Mouse (Mus musculus): ENCODE measurements around the gene Pphln1. TPM values are rescaled to one million over a fixed set of nuclear protein-coding genes. Genes with fewer than 3 reads are reported as not detected.

Pphln1 gene
- polyA plus RNA-seq, 1 experiment from 2014 or later = 58.7 TPM

DNA sequence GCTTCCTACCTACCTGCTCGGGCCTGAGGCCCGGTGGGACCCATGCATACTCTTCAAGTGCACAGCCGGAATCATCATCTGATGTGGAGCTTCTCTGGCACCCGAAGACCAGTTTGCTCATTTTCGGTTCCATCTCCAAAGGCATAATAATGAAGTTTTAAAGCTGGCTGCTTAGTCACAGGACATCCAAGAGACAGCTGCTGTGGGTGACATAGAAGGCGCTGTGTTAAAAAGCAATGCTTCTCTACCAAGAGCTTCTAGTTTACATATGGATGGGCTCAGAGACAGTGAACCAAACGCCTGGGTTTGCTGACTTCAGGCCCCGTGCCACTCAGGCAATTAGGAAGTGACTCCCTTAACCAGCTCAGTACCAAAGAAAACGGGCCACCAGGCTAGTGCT, 114.3 kb downstream of the Pphln1 start:
- Histone ChIP-seq H3K9ac (replicated peaks) (no peak overlapping the region), H3K4me1 (replicated peaks) (peaks cover 19% of the 10 kb centered on the region), H3K27ac (no peak overlapping the region), H3K27me3 (peaks cover 22% of the 10 kb centered on the region), H3K9me3 (no peaks in the 10 kb centered on the region), H3K4me3 (replicated peaks) (no peak overlapping the region), H3K4me2 (replicated peaks) (no peak overlapping the region), H3K36me3 (0 out of 2 replicates have a peak, but pooled peaks cover 6% of the 10 kb centered on the region)
- ATAC-seq = no peak
- 38% methylated on average over 9 of the region's 9 CpGs for WGBS

GRCm38 (mm10) chr15:93513939-93514341, 115.8 kb downstream of the Pphln1 start:
- no peak for ATAC-seq
- no peak overlapping the region for H3K4me3 ChIP-seq (replicated peaks)
- 4% methylated on average over 10 of the region's 10 CpGs for WGBS
- H3K27me3 ChIP-seq = peaks cover 34% of the 10 kb centered on the region
- peaks cover 30% of the 10 kb centered on the region for H3K4me1 ChIP-seq (replicated peaks)
- no peaks in the 10 kb centered on the region for H3K9me3 ChIP-seq
- H3K4me2 ChIP-seq (replicated peaks) = no peak overlapping the region
- no peak overlapping the region for H3K9ac ChIP-seq (replicated peaks)
- H3K27ac ChIP-seq = no peak overlapping the region
- no peaks in the 10 kb centered on the region for H3K36me3 ChIP-seq

DNA sequence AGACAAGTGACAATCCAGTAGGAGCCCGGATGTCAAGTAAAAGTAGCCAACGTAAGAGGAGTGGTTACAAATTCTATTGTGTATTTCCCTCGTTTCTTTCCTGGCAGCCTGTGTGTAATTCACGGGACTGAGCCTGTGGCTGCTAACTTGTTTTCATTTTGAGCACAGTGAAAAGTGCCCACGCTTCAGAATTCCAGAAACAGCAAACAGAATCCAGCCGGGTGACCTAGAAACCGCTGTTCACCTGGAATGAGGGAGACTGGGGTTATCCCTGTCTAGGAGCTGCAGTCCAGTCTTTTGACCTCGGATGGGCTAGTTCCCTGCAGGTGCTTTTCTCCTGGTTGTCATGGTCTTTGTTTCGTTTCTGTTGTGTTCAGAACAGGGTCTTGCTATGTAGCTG, 117.2 kb downstream of the Pphln1 start:
- H3K9ac ChIP-seq (replicated peaks) = no peak overlapping the region
- H3K27ac ChIP-seq = no peak overlapping the region
- no peaks in the 10 kb centered on the region for H3K36me3 ChIP-seq
- no peak overlapping the region for H3K4me3 ChIP-seq (replicated peaks)
- peaks cover 39% of the 10 kb centered on the region for H3K4me1 ChIP-seq (replicated peaks)
- no peaks in the 10 kb centered on the region for H3K9me3 ChIP-seq
- H3K27me3 ChIP-seq = peaks cover 45% of the 10 kb centered on the region
- no peak for ATAC-seq
- no peak overlapping the region for H3K4me2 ChIP-seq (replicated peaks)
- WGBS = 82% methylated on average over 9 of the region's 9 CpGs

DNA sequence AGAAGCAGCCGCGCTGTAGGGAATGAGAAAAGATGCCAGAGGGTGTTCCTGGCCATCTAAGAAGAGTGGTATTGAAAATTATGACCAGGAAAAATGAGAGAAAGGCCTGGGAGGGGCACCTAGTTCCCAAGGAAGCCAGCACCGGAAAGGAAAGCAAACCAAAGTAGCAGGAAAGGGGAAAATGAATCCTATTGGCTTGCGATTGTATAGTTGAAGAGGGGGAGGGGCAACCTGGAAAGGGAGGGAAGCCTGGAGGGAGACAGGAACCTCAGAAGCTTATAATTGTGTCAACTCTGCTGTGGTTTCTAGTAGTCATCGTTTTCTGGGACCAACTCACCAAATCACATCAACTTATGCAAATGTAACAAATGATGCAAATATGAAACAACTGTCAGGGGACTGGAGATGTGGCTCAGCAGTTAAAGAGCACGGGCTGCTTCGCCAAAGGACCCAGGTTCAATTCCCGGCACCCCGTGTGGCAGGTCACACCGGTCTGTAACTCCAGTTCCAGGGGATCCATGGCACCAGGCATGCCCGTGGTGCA, 118.9 kb downstream of the Pphln1 start:
- H3K4me1 ChIP-seq (replicated peaks) = peaks cover 30% of the 10 kb centered on the region
- no peak overlapping the region for H3K4me2 ChIP-seq (replicated peaks)
- H3K27ac ChIP-seq = no peak overlapping the region
- no peaks in the 10 kb centered on the region for H3K36me3 ChIP-seq
- 73% methylated on average over 11 of the region's 11 CpGs for WGBS
- H3K9me3 ChIP-seq = no peaks in the 10 kb centered on the region
- ATAC-seq = no peak
- H3K9ac ChIP-seq (replicated peaks) = no peak overlapping the region
- H3K27me3 ChIP-seq = peaks cover 62% of the 10 kb centered on the region
- no peak overlapping the region for H3K4me3 ChIP-seq (replicated peaks)

DNA sequence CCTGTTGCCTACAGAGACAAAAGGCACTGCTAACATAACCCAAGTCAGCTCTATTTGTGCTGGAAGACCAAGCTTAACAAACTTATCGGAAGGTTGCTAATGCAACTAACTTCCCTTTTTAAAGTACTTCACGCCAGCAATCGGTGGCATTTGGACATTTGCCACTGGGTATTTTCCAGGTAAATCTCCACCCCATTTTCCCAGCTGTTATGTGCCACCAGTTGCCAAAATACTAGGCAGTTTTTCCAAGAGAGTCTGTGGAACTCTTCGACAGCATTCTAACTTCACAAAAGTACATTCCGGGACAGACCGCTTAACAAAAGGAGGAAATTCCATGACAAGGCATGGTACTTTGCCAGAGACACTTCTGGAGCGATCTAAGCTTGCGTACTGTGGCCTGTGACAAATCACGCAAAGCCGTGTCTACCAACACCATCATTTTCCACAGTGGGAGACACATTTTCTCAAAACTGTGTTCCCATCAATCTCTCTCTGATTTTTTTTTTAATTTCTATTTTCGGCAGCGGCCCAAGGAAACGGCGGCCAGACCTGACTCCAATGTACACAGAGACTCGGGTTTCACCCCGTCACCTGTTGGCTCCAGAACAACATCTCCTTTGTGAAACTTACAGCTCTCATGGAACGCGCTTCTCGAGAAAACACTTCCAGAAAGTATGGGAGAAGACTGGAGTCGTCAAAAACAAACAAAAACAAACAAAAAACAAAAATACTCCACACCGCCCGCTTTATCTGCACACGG, 120.2 kb downstream of the Pphln1 start:
- no peak overlapping the region for H3K27ac ChIP-seq
- 4% methylated on average over 23 of the region's 23 CpGs for WGBS

GRCm38 (mm10) chr15:93518941-93519835, 121.0 kb downstream of the Pphln1 start:
- Histone ChIP-seq H3K36me3 (no peaks in the 10 kb centered on the region), H3K9ac (replicated peaks) (peak overlapping the region; percentile 74), H3K9me3 (no peaks in the 10 kb centered on the region), H3K4me3 (replicated peaks) (peak overlapping the region; percentile 74), H3K27me3 (peaks cover 71% of the 10 kb centered on the region), H3K4me1 (replicated peaks) (peaks cover 24% of the 10 kb centered on the region), H3K27ac (peak overlapping the region; percentile 40; the same call in 1 of the 2 replicates), H3K4me2 (replicated peaks) (peak overlapping the region; percentile 97)
- ATAC-seq = peak; percentile 92
- WGBS = under 1% methylated on average over 85 of the region's 85 CpGs

More for the DNA sequence above, 120.2 kb downstream of the Pphln1 start:
- Histone ChIP-seq H3K27me3 (peaks cover 71% of the 10 kb centered on the region), H3K9me3 (no peaks in the 10 kb centered on the region), H3K36me3 (no peaks in the 10 kb centered on the region), H3K4me2 (replicated peaks) (peak overlapping the region; percentile 97), H3K4me3 (replicated peaks) (peak overlapping the region; percentile 74), H3K9ac (replicated peaks) (peak overlapping the region; percentile 74), H3K4me1 (replicated peaks) (peaks cover 24% of the 10 kb centered on the region)
- ATAC-seq = no peak

GRCm38 (mm10) chr15:93519836-93520826, 122.0 kb downstream of the Pphln1 start:
- 7% methylated on average over 17 of the region's 17 CpGs for WGBS
- H3K27me3 ChIP-seq = peaks cover 65% of the 10 kb centered on the region
- H3K4me3 ChIP-seq (replicated peaks) = peak overlapping the region; percentile 74
- no peaks in the 10 kb centered on the region for H3K36me3 ChIP-seq
- H3K9me3 ChIP-seq = no peaks in the 10 kb centered on the region
- peak overlapping the region; percentile 40; the same call in 1 of the 2 replicates for H3K27ac ChIP-seq
- peaks cover 24% of the 10 kb centered on the region for H3K4me1 ChIP-seq (replicated peaks)
- H3K4me2 ChIP-seq (replicated peaks) = peak overlapping the region; percentile 97
- no peak for ATAC-seq
- H3K9ac ChIP-seq (replicated peaks) = peak overlapping the region; percentile 74; the same call in 1 of the 2 replicates

DNA sequence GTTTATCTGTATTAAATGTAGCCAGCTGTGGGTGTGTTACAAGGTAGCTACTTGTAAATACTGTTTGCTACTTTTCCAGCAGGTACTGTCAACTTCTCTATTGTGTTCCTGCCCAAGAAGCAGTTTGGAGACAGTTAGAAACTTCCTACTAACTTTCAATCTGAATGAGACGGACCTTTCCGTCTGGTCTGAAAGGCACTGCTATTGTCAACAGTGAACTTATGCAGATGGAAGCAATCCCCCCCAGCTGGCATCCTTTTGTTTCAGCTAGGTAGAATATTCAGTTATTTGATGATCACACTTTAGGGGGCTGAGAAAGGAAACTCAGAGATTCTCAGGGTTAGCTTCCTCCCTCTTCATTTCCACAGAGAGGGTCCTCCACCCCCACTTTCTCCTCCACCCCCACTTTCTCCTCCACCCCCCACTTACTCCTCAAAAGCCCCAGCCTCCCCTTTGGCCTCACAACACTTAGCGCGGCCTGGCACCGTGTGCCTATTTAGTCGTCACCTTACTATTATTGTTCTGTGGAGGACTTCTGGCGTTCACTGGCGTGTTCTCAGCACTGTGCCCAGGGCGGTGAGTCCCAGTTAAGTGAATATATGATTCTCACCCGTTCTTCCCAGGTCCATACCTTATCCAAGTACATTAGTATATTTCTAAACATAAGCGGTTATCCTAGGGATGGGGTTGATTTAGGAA, 123.1 kb downstream of the Pphln1 start:
- ATAC-seq = no peak
- H3K27me3 ChIP-seq = peaks cover 55% of the 10 kb centered on the region

GRCm38 (mm10) chr15:93521787-93522180, 123.6 kb downstream of the Pphln1 start:
- Histone ChIP-seq H3K36me3 (no peaks in the 10 kb centered on the region), H3K27me3 (peaks cover 55% of the 10 kb centered on the region), H3K4me2 (replicated peaks) (no peak overlapping the region), H3K4me3 (replicated peaks) (no peak overlapping the region), H3K9me3 (no peaks in the 10 kb centered on the region), H3K4me1 (replicated peaks) (peaks cover 24% of the 10 kb centered on the region), H3K27ac (no peak overlapping the region), H3K9ac (replicated peaks) (no peak overlapping the region)
- no peak for ATAC-seq
- WGBS = 59% methylated on average over 3 of the region's 3 CpGs

More for the DNA sequence above, 123.1 kb downstream of the Pphln1 start:
- Histone ChIP-seq H3K9ac (replicated peaks) (no peak overlapping the region), H3K4me3 (replicated peaks) (no peak overlapping the region), H3K9me3 (no peaks in the 10 kb centered on the region), H3K36me3 (no peaks in the 10 kb centered on the region), H3K27ac (no peak overlapping the region), H3K4me2 (replicated peaks) (no peak overlapping the region), H3K4me1 (replicated peaks) (peaks cover 24% of the 10 kb centered on the region)
- WGBS = 27% methylated on average over 11 of the region's 11 CpGs

GRCm38 (mm10) chr15:93525305-93525917, 127.3 kb downstream of the Pphln1 start:
- no peak overlapping the region for H3K27ac ChIP-seq
- H3K27me3 ChIP-seq = peaks cover 25% of the 10 kb centered on the region
- no peak overlapping the region for H3K4me2 ChIP-seq (replicated peaks)
- H3K9me3 ChIP-seq = no peaks in the 10 kb centered on the region
- no peaks in the 10 kb centered on the region for H3K36me3 ChIP-seq
- no peak overlapping the region for H3K4me3 ChIP-seq (replicated peaks)
- no peak for ATAC-seq
- 84% methylated on average over 5 of the region's 5 CpGs for WGBS
- H3K4me1 ChIP-seq (replicated peaks) = no peaks in the 10 kb centered on the region
- no peak overlapping the region for H3K9ac ChIP-seq (replicated peaks)
